Mouse (Mus musculus): Measurements from ENCODE around the gene Ptger1. TPM values are rescaled to one million over a fixed set of nuclear protein-coding genes. Genes with fewer than 3 reads are reported as not detected.

Gene Ptger1
- polyA plus RNA-seq, 1 experiment from 2014 or later: 1.1 TPM

- ATAC-seq: no peak
- 53% methylated on average over 5 of the region's 5 CpGs for WGBS
Observed at GRCm38 (mm10) chr8:83639649-83640048, 26.8 kb upstream of the Ptger1 start.

GRCm38 (mm10) chr8:83647511-83647910 is 19.0 kb upstream of the Ptger1 start:
- H3K4me1 ChIP-seq (replicated peaks; ENCODE audit: control insufficient read depth, insufficient read depth, low read length): no peaks in the 10 kb centered on the region
- H3K27ac ChIP-seq (ENCODE audit: low read depth, low read length): no peak overlapping the region
- no peak for TF ChIP-seq CTCF (IDR thresholded peaks at IDR 0.05; ENCODE audit: low read depth)
- no peaks in the 10 kb centered on the region for H3K9me3 ChIP-seq (ENCODE audit: control insufficient read depth)
- H3K36me3 ChIP-seq (ENCODE audit: control insufficient read depth, insufficient read depth): no peaks in the 10 kb centered on the region
- no peak overlapping the region for H3K9ac ChIP-seq (ENCODE audit: low read depth, low read length)
- H3K4me3 ChIP-seq (ENCODE audit: low read depth, low read length): no peak overlapping the region
- no peak for ATAC-seq
- 97% methylated on average over 11 of the region's 11 CpGs for WGBS
- H3K4me2 ChIP-seq (replicated peaks; ENCODE audit: low read depth): no peak overlapping the region
- no peaks in the 10 kb centered on the region for H3K27me3 ChIP-seq (replicated peaks; ENCODE audit: control insufficient read depth, insufficient read depth, low read length)

More at GRCm38 (mm10) chr8:83639649-83640048, 26.8 kb upstream of the Ptger1 start:
- no peak overlapping the region for H3K4me3 ChIP-seq (ENCODE audit: low read depth, low read length)
- H3K4me1 ChIP-seq (replicated peaks; ENCODE audit: control insufficient read depth, insufficient read depth, low read length): no peaks in the 10 kb centered on the region
- no peak overlapping the region for H3K9ac ChIP-seq (ENCODE audit: low read depth, low read length)
- H3K27ac ChIP-seq (ENCODE audit: low read depth, low read length): no peak overlapping the region
- no peak for TF ChIP-seq CTCF (IDR thresholded peaks at IDR 0.05; ENCODE audit: low read depth)
- H3K9me3 ChIP-seq (ENCODE audit: control insufficient read depth): no peaks in the 10 kb centered on the region
- no peak overlapping the region for H3K4me2 ChIP-seq (replicated peaks; ENCODE audit: low read depth)
- H3K36me3 ChIP-seq (ENCODE audit: control insufficient read depth, insufficient read depth): no peaks in the 10 kb centered on the region
- H3K27me3 ChIP-seq (replicated peaks; ENCODE audit: control insufficient read depth, insufficient read depth, low read length): no peaks in the 10 kb centered on the region

- no peak overlapping the region for H3K9ac ChIP-seq (ENCODE audit: low read depth, low read length)
- no peaks in the 10 kb centered on the region for H3K4me1 ChIP-seq (replicated peaks; ENCODE audit: control insufficient read depth, insufficient read depth, low read length)
- WGBS: 96% methylated on average over 4 of the region's 4 CpGs
- no peaks in the 10 kb centered on the region for H3K27me3 ChIP-seq (replicated peaks; ENCODE audit: control insufficient read depth, insufficient read depth, low read length)
- H3K9me3 ChIP-seq (ENCODE audit: control insufficient read depth): no peaks in the 10 kb centered on the region
- no peaks in the 10 kb centered on the region for H3K36me3 ChIP-seq (ENCODE audit: control insufficient read depth, insufficient read depth)
- no peak overlapping the region for H3K4me2 ChIP-seq (replicated peaks; ENCODE audit: low read depth)
- no peak for TF ChIP-seq CTCF (IDR thresholded peaks at IDR 0.05; ENCODE audit: low read depth)
- ATAC-seq: no peak
- no peak overlapping the region for H3K27ac ChIP-seq (ENCODE audit: low read depth, low read length)
- no peak overlapping the region for H3K4me3 ChIP-seq (ENCODE audit: low read depth, low read length)
Observed at GRCm38 (mm10) chr8:83648031-83648430, 18.4 kb upstream of the Ptger1 start.

GRCm38 (mm10) chr8:83649699-83650098 is 16.8 kb upstream of the Ptger1 start:
- H3K27ac ChIP-seq (ENCODE audit: low read depth, low read length): no peak overlapping the region
- ATAC-seq: no peak
- H3K4me2 ChIP-seq (replicated peaks; ENCODE audit: low read depth): no peak overlapping the region
- no peaks in the 10 kb centered on the region for H3K4me1 ChIP-seq (replicated peaks; ENCODE audit: control insufficient read depth, insufficient read depth, low read length)
- H3K9ac ChIP-seq (ENCODE audit: low read depth, low read length): no peak overlapping the region
- no peak for TF ChIP-seq CTCF (IDR thresholded peaks at IDR 0.05; ENCODE audit: low read depth)
- no peaks in the 10 kb centered on the region for H3K36me3 ChIP-seq (ENCODE audit: control insufficient read depth, insufficient read depth)
- no peaks in the 10 kb centered on the region for H3K9me3 ChIP-seq (ENCODE audit: control insufficient read depth)
- H3K4me3 ChIP-seq (ENCODE audit: low read depth, low read length): no peak overlapping the region
- no peaks in the 10 kb centered on the region for H3K27me3 ChIP-seq (replicated peaks; ENCODE audit: control insufficient read depth, insufficient read depth, low read length)
- 95% methylated on average over 6 of the region's 6 CpGs for WGBS

GRCm38 (mm10) chr8:83652030-83652743 is 14.3 kb upstream of the Ptger1 start, which contains the start of gene Gipc1:
Gipc1 (plus strand) TSS chr8:83652677.
- no peaks in the 10 kb centered on the region for H3K36me3 ChIP-seq (ENCODE audit: control insufficient read depth, insufficient read depth)

GRCm38 (mm10) chr8:83652744-83653661 is 13.5 kb upstream of the Ptger1 start:
- Histone ChIP-seq H3K9ac (ENCODE audit: low read depth, low read length) (peak overlapping the region; percentile 73), H3K4me3 (ENCODE audit: low read depth, low read length) (peak overlapping the region; percentile 98), H3K9me3 (ENCODE audit: control insufficient read depth) (no peaks in the 10 kb centered on the region), H3K36me3 (ENCODE audit: control insufficient read depth, insufficient read depth) (no peaks in the 10 kb centered on the region), H3K4me1 (replicated peaks; ENCODE audit: control insufficient read depth, insufficient read depth, low read length) (no peaks in the 10 kb centered on the region), H3K27me3 (replicated peaks; ENCODE audit: control insufficient read depth, insufficient read depth, low read length) (no peaks in the 10 kb centered on the region), H3K27ac (ENCODE audit: low read depth, low read length) (peak overlapping the region; percentile 62; the same call in 1 of the 2 replicates), H3K4me2 (replicated peaks; ENCODE audit: low read depth) (peak overlapping the region; percentile 90)
- WGBS: under 1% methylated on average over 45 of the region's 46 CpGs
- peak; percentile 14; the same call in 1 of the 2 replicates for ATAC-seq
- 0 out of 2 replicates have a peak, but pooled peaks have one; percentile 2 for TF ChIP-seq CTCF (IDR thresholded peaks at IDR 0.05; ENCODE audit: low read depth)

More at GRCm38 (mm10) chr8:83652030-83652743, 14.3 kb upstream of the Ptger1 start, which contains the start of gene Gipc1:
- H3K27me3 ChIP-seq (replicated peaks; ENCODE audit: control insufficient read depth, insufficient read depth, low read length): no peaks in the 10 kb centered on the region
- peak within 1 kb of the TSS; percentile 98 for H3K4me3 ChIP-seq (ENCODE audit: low read depth, low read length)
- no peaks in the 10 kb centered on the region for H3K9me3 ChIP-seq (ENCODE audit: control insufficient read depth)
- 4% methylated on average over 50 of the region's 50 CpGs for WGBS
- H3K9ac ChIP-seq (ENCODE audit: low read depth, low read length): peak within 1 kb of the TSS; percentile 73
- H3K4me1 ChIP-seq (replicated peaks; ENCODE audit: control insufficient read depth, insufficient read depth, low read length): no peaks in the 10 kb centered on the region
- peak within 1 kb of the TSS; percentile 90 for H3K4me2 ChIP-seq (replicated peaks; ENCODE audit: low read depth)
- peak within 1 kb of the TSS; percentile 62; the same call in 1 of the 2 replicates for H3K27ac ChIP-seq (ENCODE audit: low read depth, low read length)
- no peak for TF ChIP-seq CTCF (IDR thresholded peaks at IDR 0.05; ENCODE audit: low read depth)
- peak; percentile 98 for ATAC-seq
